Mouse (Mus musculus) MEL (cell line): ENCODE data around the gene Pdhx. TPM values are rescaled to one million over a fixed set of nuclear protein-coding genes. Genes with fewer than 3 reads are reported as not detected.

ENCODE experiments used
- DNase-seq: peaks from one replicate; pipeline ENCODE4 v3.0.0; 2011; ENCODE audit warnings: low read depth, low spot score
- H3K27ac ChIP-seq: 2 replicates; pipeline ENCODE4 v1.5.1; 2012; ENCODE audit warnings: low read depth, mild to moderate bottlenecking, control low read depth, low read length, moderate library complexity; ENCODE audit not compliant: control insufficient read depth
- H3K27me3 ChIP-seq, 2 experiments: fragments of 150-350 bp in 1 of 2; sonication (generic) in 1 of 2; 2 replicates each; pipeline ENCODE4 v1.6.1; 2012; ENCODE audit warnings: low read length in 2 of 2, mild to moderate bottlenecking in 2 of 2, improper control_type of control experiment in 1 of 2, moderate library complexity in 1 of 2; ENCODE audit not compliant: insufficient read depth in 2 of 2, control insufficient read depth in 1 of 2
- H3K36me3 ChIP-seq, 2 experiments: 2 replicates each; pipeline ENCODE4 v1.6.1; 2012 to 2014; ENCODE audit warnings: low read length in 2 of 2, improper control_type of control experiment in 1 of 2, inconsistent platforms in 1 of 2, mild to moderate bottlenecking in 1 of 2; ENCODE audit not compliant: insufficient read depth in 2 of 2, control insufficient read depth in 1 of 2
- H3K4me1 ChIP-seq, 2 experiments: fragments of 150-350 bp in 1 of 2; sonication (generic) in 1 of 2; 2 replicates each; pipeline ENCODE4 v1.6.1; 2012; ENCODE audit warnings: low read length in 2 of 2, improper control_type of control experiment in 1 of 2, mild to moderate bottlenecking in 1 of 2; ENCODE audit not compliant: insufficient read depth in 2 of 2, control insufficient read depth in 1 of 2
- H3K4me3 ChIP-seq, 2 experiments: fragments of 150-350 bp in 1 of 2; sonication (generic) in 1 of 2; 2 replicates each; pipeline ENCODE4 v1.5.1; 2012; ENCODE audit warnings: low read depth in 2 of 2, low read length in 2 of 2, mild to moderate bottlenecking in 2 of 2, moderate library complexity in 2 of 2, control low read depth in 1 of 2, improper control_type of control experiment in 1 of 2; ENCODE audit not compliant: control insufficient read depth in 1 of 2, insufficient read depth in 1 of 2
- H3K79me2 ChIP-seq: 2 replicates; pipeline ENCODE4 v1.6.1; 2012; ENCODE audit warnings: mild to moderate bottlenecking, low read length, moderate library complexity; ENCODE audit not compliant: control insufficient read depth, poor library complexity, insufficient read depth
- H3K9ac ChIP-seq: 2 replicates; pipeline ENCODE4 v1.6.1; 2012; ENCODE audit warnings: low read depth, mild to moderate bottlenecking, control low read depth, low read length, moderate library complexity; ENCODE audit not compliant: control insufficient read depth, poor library complexity, severe bottlenecking
- H3K9me3 ChIP-seq: fragments of 150-350 bp; sonication (generic); replicated peaks from 2 replicates; pipeline ENCODE4 v1.6.1; 2012; ENCODE audit warnings: mild to moderate bottlenecking, low read length, improper control_type of control experiment, moderate library complexity; ENCODE audit not compliant: insufficient read depth
- CHD1 ChIP-seq: IDR thresholded peaks from 2 replicates; pipeline ENCODE4 v1.6.1; 2012; ENCODE audit warnings: low read depth, mild to moderate bottlenecking, inconsistent platforms, low read length, improper control_type of control experiment
- CTCF ChIP-seq, 3 experiments: IDR thresholded peaks in 2 of 3; conservative IDR thresholded peaks in 1 of 3; 2 replicates each; pipeline ENCODE4 v1.5.1; 2011 to 2012; ENCODE audit warnings: low read length in 3 of 3, low read depth in 2 of 3, mild to moderate bottlenecking in 2 of 3, improper control_type of control experiment in 1 of 3, inconsistent platforms in 1 of 3, mixed read lengths in 1 of 3, moderate library complexity in 1 of 3; ENCODE audit not compliant: control insufficient read depth in 1 of 3, insufficient read depth in 1 of 3, poor library complexity in 1 of 3, severe bottlenecking in 1 of 3
- E2F4 ChIP-seq: IDR thresholded peaks from 2 replicates; pipeline ENCODE4 v1.6.1; 2011; ENCODE audit warnings: low read depth, low read length, improper control_type of control experiment, borderline replicate concordance
- EP300 ChIP-seq, 2 experiments: IDR thresholded peaks; 2 replicates each; pipeline ENCODE4 v1.6.1; 2011; ENCODE audit warnings: improper control_type of control experiment in 2 of 2, low read length in 2 of 2, low read depth in 1 of 2, mild to moderate bottlenecking in 1 of 2
- ETS1 ChIP-seq: IDR thresholded peaks from 2 replicates; pipeline ENCODE4 v1.6.1; 2012; ENCODE audit warnings: low read depth, mild to moderate bottlenecking, inconsistent platforms, low read length, improper control_type of control experiment, moderate library complexity
- GATA1 ChIP-seq: IDR thresholded peaks from 2 replicates; pipeline ENCODE4 v1.6.1; 2011; ENCODE audit warnings: low read depth, low read length, improper control_type of control experiment
- MAFK ChIP-seq: IDR thresholded peaks from 2 replicates; pipeline ENCODE4 v1.6.1; 2011; ENCODE audit warnings: low read depth, mild to moderate bottlenecking, low read length, improper control_type of control experiment, borderline replicate concordance
- MEF2A ChIP-seq: IDR thresholded peaks from 2 replicates; pipeline ENCODE4 v1.6.1; 2014; ENCODE audit warnings: low read depth, mild to moderate bottlenecking, inconsistent platforms, low read length, improper control_type of control experiment; ENCODE audit not compliant: poor library complexity, insufficient replicate concordance, severe bottlenecking; ENCODE audit errors: extremely low read depth
- MXI1 ChIP-seq: IDR thresholded peaks from 2 replicates; pipeline ENCODE4 v1.6.1; 2011; ENCODE audit warnings: mild to moderate bottlenecking, low read depth, low read length, improper control_type of control experiment
- MYC ChIP-seq: IDR thresholded peaks from 2 replicates; pipeline ENCODE4 v1.6.1; 2011; ENCODE audit warnings: low read depth, mild to moderate bottlenecking, low read length, improper control_type of control experiment, moderate library complexity
- POLR2A ChIP-seq, 2 experiments: IDR thresholded peaks; 2 replicates each; pipeline ENCODE4 v1.6.1; 2011 to 2012; ENCODE audit warnings: low read length in 2 of 2, mild to moderate bottlenecking in 2 of 2, control low read depth in 1 of 2, improper control_type of control experiment in 1 of 2, low read depth in 1 of 2, moderate library complexity in 1 of 2; ENCODE audit not compliant: control insufficient read depth in 1 of 2, insufficient read depth in 1 of 2, poor library complexity in 1 of 2
- RAD21 ChIP-seq: IDR thresholded peaks from 2 replicates; pipeline ENCODE4 v1.6.1; 2011; ENCODE audit warnings: mild to moderate bottlenecking, low read depth, low read length, improper control_type of control experiment
- RCOR1 ChIP-seq: IDR thresholded peaks from 2 replicates; pipeline ENCODE4 v1.6.1; 2012; ENCODE audit warnings: low read depth, mild to moderate bottlenecking, inconsistent platforms, low read length, improper control_type of control experiment
- SIN3A ChIP-seq: IDR thresholded peaks from 2 replicates; pipeline ENCODE4 v1.6.1; 2012; ENCODE audit warnings: low read length, improper control_type of control experiment, inconsistent platforms
- SMC3 ChIP-seq: IDR thresholded peaks from 2 replicates; pipeline ENCODE4 v1.6.1; 2011; ENCODE audit warnings: low read depth, low read length, improper control_type of control experiment
- TAL1 ChIP-seq: IDR thresholded peaks from 2 replicates; pipeline ENCODE4 v1.6.1; 2012; ENCODE audit warnings: mild to moderate bottlenecking, inconsistent platforms, low read length, moderate library complexity, mixed read lengths
- TCF12 ChIP-seq: IDR thresholded peaks from 2 replicates; pipeline ENCODE4 v1.6.1; 2014; ENCODE audit warnings: low read depth, mild to moderate bottlenecking, inconsistent platforms, low read length, improper control_type of control experiment, moderate library complexity
- UBTF ChIP-seq: IDR thresholded peaks from 2 replicates; pipeline ENCODE4 v1.6.1; 2012; ENCODE audit warnings: low read depth, mild to moderate bottlenecking, inconsistent platforms, low read length, improper control_type of control experiment, moderate library complexity, borderline replicate concordance; ENCODE audit not compliant: insufficient read depth
- USF2 ChIP-seq, 2 experiments: IDR thresholded peaks; 2 replicates each; pipeline ENCODE4 v1.6.1; 2011 to 2012; ENCODE audit warnings: improper control_type of control experiment in 2 of 2, low read length in 2 of 2, borderline replicate concordance in 1 of 2, inconsistent platforms in 1 of 2, low read depth in 1 of 2, mild to moderate bottlenecking in 1 of 2; ENCODE audit not compliant: insufficient read depth in 1 of 2
- ZC3H11A ChIP-seq: IDR thresholded peaks from 2 replicates; pipeline ENCODE4 v1.6.1; 2012; ENCODE audit warnings: low read depth, mild to moderate bottlenecking, inconsistent platforms, low read length, improper control_type of control experiment
- ZKSCAN1 ChIP-seq: IDR thresholded peaks from 2 replicates; pipeline ENCODE4 v1.6.1; 2012; ENCODE audit warnings: low read depth, mild to moderate bottlenecking, inconsistent platforms, low read length, improper control_type of control experiment, moderate library complexity
- ZMIZ1 ChIP-seq: IDR thresholded peaks from 2 replicates; pipeline ENCODE4 v1.6.1; 2012; ENCODE audit warnings: low read depth, mild to moderate bottlenecking, inconsistent platforms, low read length, improper control_type of control experiment, moderate library complexity
- polyA plus RNA-seq, 2 experiments: library from polyadenylated mRNA; stranded (reverse) in 1 of 2; unstranded in 1 of 2; fragments of >175 nt in 1 of 2; fragments of >200 nt in 1 of 2; gene quantifications; 2 replicates each; pipeline versions ENCODE4 v1.2.1 to v1.2.4; 2012; ENCODE audit warnings: low replicate concordance in 2 of 2, low read depth in 1 of 2; ENCODE audit not compliant: insufficient read length in 2 of 2, insufficient read depth in 1 of 2, missing spikeins in 1 of 2
- total RNA-seq: library from RNA; depleted of rRNA; stranded (reverse); fragments of 300-350 nt; gene quantifications from 2 replicates; pipeline ENCODE4 v1.2.3, GENCODE M21; 2012

The Pdhx gene
- total and polyA plus RNA-seq, 3 experiments, result 48.4 to 73.3 TPM; not detected in 1

GRCm38 (mm10) chr2:103018817-103019494 is 54.4 kb downstream of the Pdhx start:
- no peaks in the 10 kb centered on the region for H3K27me3 ChIP-seq
- no peaks in the 10 kb centered on the region for H3K79me2 ChIP-seq
- H3K9ac ChIP-seq, result no peak overlapping the region
- no peak overlapping the region for H3K4me3 ChIP-seq
- H3K36me3 ChIP-seq, result peaks cover 0 to 45% of the 10 kb centered on the region in 2 experiments; a peak in 2 of 4 replicates
- no peak overlapping the region for H3K27ac ChIP-seq
- peaks cover 21 to 27% of the 10 kb centered on the region in 2 experiments for H3K4me1 ChIP-seq
- peak; percentile 55 for DNase-seq
- TF ChIP-seq RAD21 (peak; percentile 87), SMC3 (peak; percentile 77), ZC3H11A (peak; percentile 81), MYC (no peak), CTCF (IDR thresholded peaks at IDR 0.05 in 2 of 3, conservative IDR thresholded peaks at IDR 0.05 in 1 of 3; ENCODE audit: control insufficient read depth in 1 of 3, insufficient read depth in 1 of 3, low read depth in 2 of 3, low read length in 3 of 3, poor library complexity in 1 of 3, severe bottlenecking in 1 of 3) (peak in 1 of 3 experiments; percentile 73; a peak in 2 of 6 replicates)
- H3K9me3 ChIP-seq, result no peaks in the 10 kb centered on the region

- no peaks in the 10 kb centered on the region for H3K9me3 ChIP-seq
- H3K4me1 ChIP-seq, result peaks cover 21 to 27% of the 10 kb centered on the region in 2 experiments
- no peak overlapping the region for H3K9ac ChIP-seq
- peak; percentile 77 for DNase-seq
- peak; percentile 50; the same call in 1 of the 2 replicates for TF ChIP-seq MYC
- TF ChIP-seq GATA1, result peak; percentile 94
- TF ChIP-seq MXI1, result no peak
- no peak for TF ChIP-seq E2F4
- TF ChIP-seq RCOR1, result peak; percentile 59
- TF ChIP-seq ZKSCAN1, result no peak
- peak; percentile 1 for TF ChIP-seq RAD21
- 0 out of 2 replicates have a peak, but pooled peaks have one; percentile 29 for TF ChIP-seq ZC3H11A
- peak; percentile 25; the same call in 1 of the 2 replicates for TF ChIP-seq SMC3
- no peak for TF ChIP-seq USF2 (IDR thresholded peaks at IDR 0.05; ENCODE audit: borderline replicate concordance in 1 of 2, insufficient read depth in 1 of 2, low read depth in 1 of 2, low read length in 2 of 2)
- TF ChIP-seq POLR2A (IDR thresholded peaks at IDR 0.05; ENCODE audit: control insufficient read depth in 1 of 2, insufficient read depth in 1 of 2, low read depth in 1 of 2, low read length in 2 of 2, poor library complexity in 1 of 2), result no peak
- TF ChIP-seq TCF12, result peak; percentile 82
- peak; percentile 49; the same call in 1 of the 2 replicates for TF ChIP-seq SIN3A
- peak; percentile 90 for TF ChIP-seq ETS1
- no peak for TF ChIP-seq ZMIZ1
- TF ChIP-seq UBTF, result no peak
- TF ChIP-seq MAFK, result peak; percentile 43; the same call in 1 of the 2 replicates
- TF ChIP-seq CHD1, result no peak
- TF ChIP-seq TAL1, result peak; percentile 41; the same call in 1 of the 2 replicates
- peak; percentile 84 to 87 for TF ChIP-seq EP300 (IDR thresholded peaks at IDR 0.05; ENCODE audit: low read depth in 1 of 2, low read length in 2 of 2)
- no peak for TF ChIP-seq MEF2A
- H3K79me2 ChIP-seq, result no peaks in the 10 kb centered on the region
- no peaks in the 10 kb centered on the region for H3K27me3 ChIP-seq
- peaks cover 0 to 45% of the 10 kb centered on the region in 2 experiments; a peak in 2 of 4 replicates for H3K36me3 ChIP-seq
- H3K27ac ChIP-seq, result peak overlapping the region; percentile 51
- no peak overlapping the region for H3K4me3 ChIP-seq
Observed at GRCm38 (mm10) chr2:103017391-103017824, 55.9 kb downstream of the Pdhx start.
